Mouse (Mus musculus) embryonic facial prominence, embryonic 15.5 days (tissue): ENCODE results near the gene Gpr107. TPM values are rescaled to one million over a fixed set of nuclear protein-coding genes. Genes with fewer than 3 reads are reported as not detected.

ENCODE experiments used
- ATAC-seq: fragments of 200-750 bp; cut with Nextera tagmentation; 2 replicates; pipeline ENCODE4 v1.8.0; 2017; ENCODE audit warnings: low read depth, moderate TSS enrichment; ENCODE audit not compliant: insufficient number of reproducible peaks, low FRiP score, low TSS enrichment
- H3K27ac ChIP-seq: fragments of 300-500 bp; sonication (generic); replicated peaks from 2 replicates; pipeline ENCODE4 v1.5.1; 2015; ENCODE audit warnings: mild to moderate bottlenecking, inconsistent platforms
- H3K27me3 ChIP-seq: fragments of 300-500 bp; sonication (generic); 2 replicates; pipeline ENCODE4 v1.6.1; 2015; ENCODE audit warnings: inconsistent platforms
- H3K36me3 ChIP-seq: fragments of 300-500 bp; sonication (generic); 2 replicates; pipeline ENCODE4 v1.6.1; 2015; ENCODE audit warnings: mild to moderate bottlenecking, inconsistent platforms
- H3K4me1 ChIP-seq: fragments of 300-500 bp; sonication (generic); 2 replicates; pipeline ENCODE4 v1.6.1; 2015; ENCODE audit warnings: inconsistent platforms
- H3K4me2 ChIP-seq: fragments of 300-500 bp; sonication (generic); replicated peaks from 2 replicates; pipeline ENCODE4 v1.6.1; 2015; ENCODE audit warnings: mild to moderate bottlenecking, inconsistent platforms
- H3K4me3 ChIP-seq: fragments of 300-500 bp; sonication (generic); replicated peaks from 2 replicates; pipeline ENCODE4 v1.5.1; 2015; ENCODE audit warnings: mild to moderate bottlenecking, inconsistent platforms
- H3K9ac ChIP-seq: fragments of 300-500 bp; sonication (generic); 2 replicates; pipeline ENCODE4 v1.6.1; 2015; ENCODE audit warnings: inconsistent platforms
- H3K9me3 ChIP-seq: fragments of 300-500 bp; sonication (generic); replicated peaks from 2 replicates; pipeline ENCODE4 v1.6.1; 2016; ENCODE audit warnings: inconsistent platforms
- WGBS: fragments of 180-500 bp; shearing (Covaris S2); methylation state at CpG from one replicate; pipeline ENCODE4 v1.1.7; 2015; 5-methylcytosine and 5-hydroxymethylcytosine counted together
- polyA plus RNA-seq: library from polyadenylated mRNA; unstranded; fragments of >200 nt; fragmentation: Nextera tagmentation; extraction: Ambion mirVana; gene quantifications from 2 replicates; pipeline ENCODE4 v1.2.1, GENCODE M21; 2015

Gpr107 gene
- polyA plus RNA-seq, 1 experiment from 2014 or later: 40.6 TPM

DNA sequence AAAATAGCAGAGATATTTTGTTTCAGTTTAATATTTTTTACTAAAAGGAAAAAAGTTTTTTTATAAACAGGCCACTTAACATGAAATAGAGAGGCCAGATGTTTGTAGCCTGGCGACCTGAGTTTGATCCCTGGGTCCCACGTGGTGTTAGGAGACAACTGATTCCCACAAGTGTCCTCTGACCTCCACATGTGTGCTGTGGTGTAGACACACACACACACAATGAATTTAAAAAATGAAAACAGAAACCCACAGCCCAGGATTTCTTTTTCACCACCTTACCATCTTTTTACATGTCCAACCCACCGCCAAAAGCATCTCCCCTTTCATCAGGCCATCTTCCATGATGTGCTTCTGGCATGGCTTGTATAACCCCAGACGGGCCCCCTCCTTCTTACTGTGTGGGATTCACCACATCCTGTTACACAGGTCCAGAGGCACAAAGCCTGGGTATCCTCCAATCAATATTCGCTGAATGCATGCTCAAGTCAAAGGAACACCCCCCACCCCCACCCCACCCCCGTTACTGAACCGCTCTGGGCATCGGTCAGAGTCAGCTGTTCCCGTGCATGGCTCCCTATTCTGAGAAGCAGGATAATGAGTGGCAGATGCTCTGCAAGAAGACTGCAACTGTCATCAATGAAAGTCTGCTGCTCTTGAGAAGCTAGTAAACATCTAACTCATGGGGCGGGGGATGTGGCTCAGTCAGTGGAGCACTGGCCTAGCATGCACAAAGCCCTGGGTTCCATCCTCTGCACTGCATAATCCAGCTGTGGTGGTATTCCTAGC is 36.0 kb upstream of the Gpr107 start:
- H3K4me1 ChIP-seq: peaks cover 50% of the 10 kb centered on the region
- no peak overlapping the region for H3K9ac ChIP-seq
- ATAC-seq: peak; percentile 83
- H3K9me3 ChIP-seq: no peaks in the 10 kb centered on the region
- H3K4me3 ChIP-seq: no peak overlapping the region
- peak overlapping the region; percentile 88 for H3K27ac ChIP-seq
- 30% methylated on average over 10 of the region's 10 CpGs for WGBS
- 0 out of 2 replicates have a peak overlapping the region, but pooled peaks have one; percentile 6 for H3K4me2 ChIP-seq
- H3K27me3 ChIP-seq: no peaks in the 10 kb centered on the region
- no peaks in the 10 kb centered on the region; the same call in 1 of the 2 replicates for H3K36me3 ChIP-seq

- Histone ChIP-seq H3K27ac (no peak overlapping the region), H3K9me3 (no peaks in the 10 kb centered on the region), H3K9ac (no peak overlapping the region), H3K27me3 (no peaks in the 10 kb centered on the region), H3K4me2 (no peak overlapping the region), H3K36me3 (no peaks in the 10 kb centered on the region; the same call in 1 of the 2 replicates), H3K4me1 (peaks cover 42% of the 10 kb centered on the region), H3K4me3 (no peak overlapping the region)
- no peak for ATAC-seq
- WGBS: 82% methylated on average over 3 of the region's 3 CpGs
Measured at GRCm38 (mm10) chr2:31118211-31118610, 33.9 kb upstream of the Gpr107 start.

DNA sequence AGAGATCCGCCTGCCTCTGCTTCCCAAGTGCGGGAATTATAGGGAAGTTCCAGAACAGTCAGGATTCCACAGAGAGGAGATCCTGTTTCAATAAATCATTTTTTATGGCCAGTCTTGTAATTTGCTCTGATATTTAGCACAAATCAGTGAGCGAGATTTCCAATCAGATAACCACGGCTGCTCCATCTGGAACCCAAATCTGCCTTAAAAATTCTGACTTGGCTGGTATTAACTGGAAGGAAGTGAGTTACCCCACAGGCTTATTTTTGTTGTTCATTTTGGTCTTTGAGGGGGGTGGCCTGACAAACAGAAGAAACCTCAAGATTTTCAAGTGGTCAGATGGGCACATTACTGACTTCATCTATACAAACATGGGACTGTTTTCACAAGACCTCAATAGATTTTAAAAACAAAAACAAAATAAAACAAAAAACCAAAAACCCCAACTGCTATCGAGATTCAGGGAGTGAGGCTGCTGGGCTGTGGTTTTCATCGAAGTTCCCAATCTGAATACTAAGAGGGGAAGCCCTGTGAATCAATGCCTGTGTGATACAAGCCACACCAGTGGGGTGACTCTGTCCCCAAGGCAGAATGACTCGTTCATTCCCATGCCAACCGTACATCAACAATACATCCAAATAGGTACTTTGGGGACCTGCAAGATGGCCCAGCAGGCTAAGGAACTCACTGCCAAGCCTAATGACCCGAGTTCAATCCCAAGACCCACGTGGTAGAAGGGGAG is 33.3 kb upstream of the Gpr107 start:
- Histone ChIP-seq H3K4me2 (no peak overlapping the region), H3K36me3 (no peaks in the 10 kb centered on the region; the same call in 1 of the 2 replicates), H3K4me3 (no peak overlapping the region), H3K27ac (no peak overlapping the region), H3K27me3 (no peaks in the 10 kb centered on the region), H3K9me3 (no peaks in the 10 kb centered on the region), H3K4me1 (peaks cover 42% of the 10 kb centered on the region), H3K9ac (no peak overlapping the region)
- ATAC-seq: no peak
- WGBS: 85% methylated on average over 10 of the region's 10 CpGs

DNA sequence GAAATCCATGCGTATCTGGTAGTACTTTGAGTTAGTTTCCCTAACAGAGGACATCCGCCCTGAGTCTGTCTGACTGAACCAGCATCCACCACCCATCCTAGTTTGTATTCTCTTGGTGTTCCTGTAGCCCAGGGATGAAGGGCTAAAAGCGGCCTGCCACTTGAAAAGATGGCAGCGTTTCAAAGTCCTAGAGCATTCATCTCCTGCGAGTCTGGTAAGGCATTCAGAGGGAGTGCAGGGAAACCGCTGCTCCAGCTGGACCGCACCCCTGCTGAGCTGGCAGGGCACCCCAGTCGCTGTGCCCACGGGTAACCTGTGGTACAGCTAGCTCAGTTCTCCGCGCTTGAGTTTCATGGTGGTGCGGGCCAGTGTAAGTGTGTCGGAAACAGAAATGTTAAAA is 32.3 kb upstream of the Gpr107 start:
- Histone ChIP-seq H3K9me3 (no peaks in the 10 kb centered on the region), H3K4me1 (peaks cover 52% of the 10 kb centered on the region), H3K36me3 (no peaks in the 10 kb centered on the region; the same call in 1 of the 2 replicates), H3K4me2 (no peak overlapping the region), H3K4me3 (no peak overlapping the region), H3K27me3 (no peaks in the 10 kb centered on the region), H3K9ac (no peak overlapping the region), H3K27ac (0 out of 2 replicates have a peak overlapping the region, but pooled peaks have one; percentile 7)
- 64% methylated on average over 13 of the region's 13 CpGs for WGBS
- no peak for ATAC-seq

- H3K4me3 ChIP-seq: no peak overlapping the region
- no peaks in the 10 kb centered on the region for H3K27me3 ChIP-seq
- no peak for ATAC-seq
- H3K36me3 ChIP-seq: no peaks in the 10 kb centered on the region; the same call in 1 of the 2 replicates
- 58% methylated on average over 7 of the region's 7 CpGs for WGBS
- H3K4me1 ChIP-seq: peaks cover 47% of the 10 kb centered on the region
- H3K9me3 ChIP-seq: no peaks in the 10 kb centered on the region
- no peak overlapping the region for H3K4me2 ChIP-seq
- no peak overlapping the region for H3K9ac ChIP-seq
- H3K27ac ChIP-seq: no peak overlapping the region
Measured at GRCm38 (mm10) chr2:31121131-31121693, 30.9 kb upstream of the Gpr107 start.

- H3K27ac ChIP-seq: 0 out of 2 replicates have a peak overlapping the region, but pooled peaks have one; percentile 7
- 92% methylated on average over 5 of the region's 5 CpGs for WGBS
- no peak overlapping the region for H3K4me3 ChIP-seq
- no peak overlapping the region for H3K9ac ChIP-seq
- peaks cover 47% of the 10 kb centered on the region for H3K4me1 ChIP-seq
- no peaks in the 10 kb centered on the region for H3K27me3 ChIP-seq
- H3K4me2 ChIP-seq: no peak overlapping the region
- no peaks in the 10 kb centered on the region; the same call in 1 of the 2 replicates for H3K36me3 ChIP-seq
- no peak for ATAC-seq
- H3K9me3 ChIP-seq: no peaks in the 10 kb centered on the region
Measured at GRCm38 (mm10) chr2:31122806-31123205, 29.3 kb upstream of the Gpr107 start.

- Histone ChIP-seq H3K9me3 (no peaks in the 10 kb centered on the region), H3K36me3 (no peaks in the 10 kb centered on the region; the same call in 1 of the 2 replicates), H3K27me3 (no peaks in the 10 kb centered on the region), H3K27ac (peak overlapping the region; percentile 60; the same call in 1 of the 2 replicates), H3K4me2 (no peak overlapping the region), H3K9ac (no peak overlapping the region), H3K4me1 (peaks cover 54% of the 10 kb centered on the region), H3K4me3 (no peak overlapping the region)
- no peak for ATAC-seq
- WGBS: 73% methylated on average over 5 of the region's 5 CpGs
Measured at GRCm38 (mm10) chr2:31123493-31123892, 28.6 kb upstream of the Gpr107 start.

- Histone ChIP-seq H3K27ac (peak overlapping the region; percentile 60), H3K4me2 (no peak overlapping the region), H3K27me3 (no peaks in the 10 kb centered on the region), H3K9me3 (no peaks in the 10 kb centered on the region), H3K9ac (no peak overlapping the region), H3K4me3 (no peak overlapping the region), H3K36me3 (no peaks in the 10 kb centered on the region; the same call in 1 of the 2 replicates), H3K4me1 (peaks cover 49% of the 10 kb centered on the region)
- ATAC-seq: no peak
- 33% methylated on average over 2 of the region's 2 CpGs for WGBS
Measured at GRCm38 (mm10) chr2:31124694-31125093, 27.4 kb upstream of the Gpr107 start.

DNA sequence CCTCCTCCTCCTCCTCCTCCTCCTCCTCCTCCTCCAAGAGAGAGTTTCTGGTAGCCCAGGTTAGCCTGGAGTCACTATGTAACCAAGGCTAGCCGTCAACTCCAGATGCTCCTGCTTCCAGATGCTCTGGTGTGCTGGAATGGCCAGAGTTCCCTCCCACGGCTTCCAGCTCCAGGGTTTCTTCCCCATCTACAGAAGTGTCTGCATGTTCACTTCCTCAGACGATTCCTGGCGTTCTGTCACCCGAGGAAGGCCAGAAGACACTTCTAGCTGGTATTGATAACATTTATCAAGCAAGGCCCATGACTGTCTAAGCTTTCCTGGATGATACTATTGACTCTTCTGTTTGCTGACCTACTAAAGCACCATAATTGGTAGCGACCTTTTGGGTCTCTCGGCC is 27.0 kb upstream of the Gpr107 start:
- H3K9me3 ChIP-seq: no peaks in the 10 kb centered on the region
- H3K9ac ChIP-seq: no peak overlapping the region
- no peaks in the 10 kb centered on the region for H3K36me3 ChIP-seq
- H3K27ac ChIP-seq: no peak overlapping the region
- H3K4me3 ChIP-seq: no peak overlapping the region
- H3K4me2 ChIP-seq: no peak overlapping the region
- H3K4me1 ChIP-seq: peaks cover 44% of the 10 kb centered on the region
- no peak for ATAC-seq
- 61% methylated on average over 7 of the region's 7 CpGs for WGBS
- no peaks in the 10 kb centered on the region for H3K27me3 ChIP-seq

DNA sequence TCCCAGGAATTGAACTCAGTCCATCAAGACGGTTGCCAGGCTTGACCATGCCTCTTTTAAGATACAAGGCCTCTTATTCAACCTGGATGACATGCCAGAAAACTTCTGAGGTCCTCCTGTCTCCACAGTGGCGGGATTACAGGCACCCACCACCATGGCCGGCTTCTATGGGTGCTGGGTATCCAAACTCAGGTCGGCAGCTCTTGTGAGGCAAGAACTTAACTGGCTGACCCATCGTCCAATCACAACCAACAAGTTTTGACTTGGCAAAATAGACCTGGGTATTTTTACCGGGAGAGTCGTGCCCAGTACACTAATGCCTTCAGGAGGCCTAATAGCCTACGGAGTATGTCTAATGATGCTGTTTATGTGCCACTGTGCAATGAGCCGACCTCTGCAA is 26.1 kb upstream of the Gpr107 start:
- no peaks in the 10 kb centered on the region for H3K36me3 ChIP-seq
- ATAC-seq: no peak
- H3K4me1 ChIP-seq: peaks cover 48% of the 10 kb centered on the region
- 84% methylated on average over 9 of the region's 9 CpGs for WGBS
- no peaks in the 10 kb centered on the region for H3K9me3 ChIP-seq
- H3K27ac ChIP-seq: no peak overlapping the region
- H3K4me3 ChIP-seq: no peak overlapping the region
- H3K4me2 ChIP-seq: no peak overlapping the region
- H3K9ac ChIP-seq: no peak overlapping the region
- no peaks in the 10 kb centered on the region for H3K27me3 ChIP-seq

GRCm38 (mm10) chr2:31127219-31127618 is 24.9 kb upstream of the Gpr107 start:
- no peak; the same call in 1 of the 2 replicates for ATAC-seq
- no peak overlapping the region for H3K9ac ChIP-seq
- H3K4me1 ChIP-seq: peaks cover 47% of the 10 kb centered on the region
- H3K27ac ChIP-seq: 0 out of 2 replicates have a peak overlapping the region, but pooled peaks have one; percentile 34
- no peaks in the 10 kb centered on the region for H3K27me3 ChIP-seq
- H3K4me2 ChIP-seq: no peak overlapping the region
- 63% methylated on average over 7 of the region's 7 CpGs for WGBS
- no peaks in the 10 kb centered on the region for H3K9me3 ChIP-seq
- no peaks in the 10 kb centered on the region for H3K36me3 ChIP-seq
- no peak overlapping the region for H3K4me3 ChIP-seq
